Mouse (Mus musculus) forebrain, embryonic 10.5 days (tissue): Measurements from ENCODE around the gene Ttc23. TPM values are rescaled to one million over a fixed set of nuclear protein-coding genes. Genes with fewer than 3 reads are reported as not detected.

Source experiments
- DNase-seq: peaks from one replicate; pipeline ENCODE4 v3.0.0-alpha.2; 2017; ENCODE audit warnings: low spot score; ENCODE audit errors: extremely low spot score
- H3K27ac ChIP-seq: fragments of 300-500 bp; sonication (generic); 2 replicates; pipeline ENCODE4 v1.5.1; 2016; ENCODE audit warnings: mild to moderate bottlenecking
- H3K27me3 ChIP-seq: fragments of 300-500 bp; sonication (generic); 2 replicates; pipeline ENCODE4 v1.6.1; 2016; ENCODE audit warnings: mild to moderate bottlenecking; ENCODE audit not compliant: poor library complexity, severe bottlenecking
- H3K36me3 ChIP-seq: fragments of 300-500 bp; sonication (generic); replicated peaks from 2 replicates; pipeline ENCODE4 v1.6.1; 2016; ENCODE audit warnings: mild to moderate bottlenecking, moderate library complexity
- H3K4me1 ChIP-seq: fragments of 300-500 bp; sonication (generic); 2 replicates; pipeline ENCODE4 v1.6.1; 2016
- H3K4me3 ChIP-seq: fragments of 300-500 bp; sonication (generic); 2 replicates; pipeline ENCODE4 v1.5.1; 2016; ENCODE audit warnings: mild to moderate bottlenecking, moderate library complexity
- H3K9me3 ChIP-seq: fragments of 300-500 bp; sonication (generic); 2 replicates; pipeline ENCODE4 v1.6.1; 2016; ENCODE audit warnings: mild to moderate bottlenecking, moderate library complexity
- WGBS: fragments of 180-500 bp; shearing (Covaris S2); methylation state at CpG from one replicate; pipeline ENCODE4 v1.1.7; 2016; 5-methylcytosine and 5-hydroxymethylcytosine counted together
- polyA plus RNA-seq: library from polyadenylated mRNA; unstranded; fragments of >200 nt; fragmentation: Nextera tagmentation; extraction: Ambion mirVana; gene quantifications from 2 replicates; pipeline ENCODE4 v1.2.1, GENCODE M21; 2016

The Ttc23 gene
- polyA plus RNA-seq, 1 experiment from 2014 or later: 33.9 TPM

DNA sequence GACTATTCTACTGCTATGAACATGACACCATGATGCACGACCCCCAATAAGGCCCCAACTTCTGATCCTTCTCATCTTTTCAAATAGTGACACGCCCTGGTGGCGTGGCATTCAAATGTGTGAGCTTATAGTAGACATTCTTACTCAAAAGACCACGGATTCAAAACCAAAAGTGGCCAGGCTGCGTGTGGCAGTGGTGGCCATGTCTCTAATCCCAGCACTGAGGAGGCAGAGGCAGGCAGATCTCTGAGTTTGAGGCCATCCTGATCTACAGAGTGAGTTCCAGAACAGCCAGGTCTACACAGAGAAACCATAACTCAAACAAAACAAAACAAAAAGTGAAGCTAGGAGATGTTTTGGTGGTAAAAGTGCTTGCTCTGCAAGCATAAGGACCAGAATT is 20.5 kb upstream of the Ttc23 start:
- H3K27ac ChIP-seq: no peak overlapping the region
- DNase-seq: no peak
- H3K9me3 ChIP-seq: no peaks in the 10 kb centered on the region
- H3K4me3 ChIP-seq: no peak overlapping the region
- H3K27me3 ChIP-seq: no peaks in the 10 kb centered on the region
- peaks cover 6% of the 10 kb centered on the region; the same call in 1 of the 2 replicates for H3K36me3 ChIP-seq
- peaks cover 4% of the 10 kb centered on the region for H3K4me1 ChIP-seq
- WGBS: 90% methylated on average over 5 of the region's 5 CpGs

DNA sequence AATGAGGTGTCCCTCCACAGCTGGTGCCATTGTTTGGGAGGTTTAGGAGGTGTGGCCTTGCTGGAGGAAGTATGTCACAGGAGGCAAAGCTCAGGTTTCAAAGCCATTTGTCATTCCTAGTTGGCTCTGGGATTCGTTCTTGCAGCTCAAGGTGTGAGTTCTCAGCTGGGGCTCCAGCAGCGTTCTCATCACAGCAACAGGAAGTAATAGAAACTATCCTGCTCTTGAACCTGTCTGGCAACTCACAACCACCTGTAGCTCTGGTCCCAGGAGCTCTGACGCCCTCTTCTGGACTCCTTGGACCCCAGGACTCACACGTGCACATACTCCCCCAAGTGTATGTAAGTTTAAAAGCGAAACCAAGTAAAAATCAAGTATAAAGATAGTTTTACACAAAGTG is 17.5 kb upstream of the Ttc23 start:
- Histone ChIP-seq H3K4me1 (peaks cover 4% of the 10 kb centered on the region), H3K27me3 (no peaks in the 10 kb centered on the region), H3K36me3 (peaks cover 6% of the 10 kb centered on the region; the same call in 1 of the 2 replicates), H3K9me3 (0 out of 2 replicates have a peak, but pooled peaks cover 4% of the 10 kb centered on the region), H3K27ac (no peak overlapping the region), H3K4me3 (no peak overlapping the region)
- 49% methylated on average over 5 of the region's 5 CpGs for WGBS
- no peak for DNase-seq

DNA sequence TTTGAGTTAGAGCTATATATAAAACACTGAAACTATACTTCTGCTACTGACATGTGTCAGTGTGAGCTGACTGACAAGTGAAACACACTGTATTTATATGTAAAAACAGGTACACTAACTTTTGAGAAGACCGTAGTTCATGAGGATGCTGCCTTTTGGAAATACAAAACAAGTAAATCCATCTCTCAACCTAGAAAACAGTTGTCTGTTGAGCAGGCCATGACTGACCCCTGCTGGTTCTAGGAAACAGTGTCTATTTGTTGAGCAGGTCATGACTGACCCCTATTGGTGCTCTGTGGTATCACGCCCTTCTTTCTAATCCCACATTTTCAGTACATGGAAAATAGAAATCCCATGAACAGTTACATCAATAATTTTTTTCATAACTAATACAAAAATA is 16.4 kb upstream of the Ttc23 start:
- peaks cover 6% of the 10 kb centered on the region; the same call in 1 of the 2 replicates for H3K36me3 ChIP-seq
- H3K4me3 ChIP-seq: no peak overlapping the region
- no peaks in the 10 kb centered on the region for H3K27me3 ChIP-seq
- DNase-seq: peak; percentile 68
- no peak overlapping the region for H3K27ac ChIP-seq
- 0 out of 2 replicates have a peak, but pooled peaks cover 4% of the 10 kb centered on the region for H3K9me3 ChIP-seq
- H3K4me1 ChIP-seq: peaks cover 4% of the 10 kb centered on the region
- 28% methylated on average over 2 of the region's 2 CpGs for WGBS

GRCm38 (mm10) chr7:67632380-67632779 is 14.8 kb upstream of the Ttc23 start:
- no peak overlapping the region for H3K27ac ChIP-seq
- 83% methylated on average over 5 of the region's 5 CpGs for WGBS
- H3K4me3 ChIP-seq: no peak overlapping the region
- no peaks in the 10 kb centered on the region; the same call in 1 of the 2 replicates for H3K36me3 ChIP-seq
- H3K4me1 ChIP-seq: peaks cover 4% of the 10 kb centered on the region
- H3K9me3 ChIP-seq: 0 out of 2 replicates have a peak, but pooled peaks cover 4% of the 10 kb centered on the region
- H3K27me3 ChIP-seq: no peaks in the 10 kb centered on the region
- no peak for DNase-seq

GRCm38 (mm10) chr7:67634210-67634609 is 13.0 kb upstream of the Ttc23 start:
- Histone ChIP-seq H3K36me3 (no peaks in the 10 kb centered on the region; the same call in 1 of the 2 replicates), H3K4me3 (no peak overlapping the region), H3K27me3 (no peaks in the 10 kb centered on the region), H3K9me3 (0 out of 2 replicates have a peak, but pooled peaks cover 4% of the 10 kb centered on the region), H3K4me1 (peaks cover 7% of the 10 kb centered on the region), H3K27ac (no peak overlapping the region)
- WGBS: 90% methylated on average over 3 of the region's 3 CpGs
- no peak for DNase-seq

GRCm38 (mm10) chr7:67636161-67636560 is 11.0 kb upstream of the Ttc23 start:
- Histone ChIP-seq H3K9me3 (0 out of 2 replicates have a peak, but pooled peaks cover 4% of the 10 kb centered on the region), H3K4me3 (no peak overlapping the region), H3K27me3 (no peaks in the 10 kb centered on the region), H3K36me3 (no peaks in the 10 kb centered on the region; the same call in 1 of the 2 replicates), H3K4me1 (peaks cover 5% of the 10 kb centered on the region; the same call in 1 of the 2 replicates), H3K27ac (no peak overlapping the region)
- no peak for DNase-seq
- WGBS: 78% methylated on average over 2 of the region's 2 CpGs

DNA sequence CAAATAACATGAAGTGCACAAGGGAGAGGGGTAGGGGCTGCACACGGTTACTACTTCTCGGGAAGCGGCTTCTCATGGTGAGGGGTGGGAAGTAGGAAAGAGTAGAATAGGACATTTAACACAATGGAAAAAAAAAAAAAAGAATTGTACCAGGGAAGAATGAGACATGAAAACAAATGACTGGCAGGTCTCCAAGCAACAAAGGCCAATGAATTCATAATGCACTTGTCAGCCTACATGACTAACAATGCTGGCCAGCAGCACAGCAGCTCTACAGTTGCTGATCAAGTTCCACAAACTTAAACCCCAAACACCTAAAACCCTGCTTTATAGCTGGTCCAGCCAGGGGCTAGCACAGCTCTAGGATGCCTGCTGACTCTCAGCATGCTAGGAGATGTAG is 8.2 kb upstream of the Ttc23 start:
- H3K36me3 ChIP-seq: no peaks in the 10 kb centered on the region
- no peaks in the 10 kb centered on the region for H3K27me3 ChIP-seq
- DNase-seq: no peak
- no peaks in the 10 kb centered on the region for H3K9me3 ChIP-seq
- H3K4me3 ChIP-seq: no peak overlapping the region
- peaks cover 9% of the 10 kb centered on the region for H3K4me1 ChIP-seq
- WGBS: 83% methylated on average over 3 of the region's 3 CpGs
- H3K27ac ChIP-seq: no peak overlapping the region

DNA sequence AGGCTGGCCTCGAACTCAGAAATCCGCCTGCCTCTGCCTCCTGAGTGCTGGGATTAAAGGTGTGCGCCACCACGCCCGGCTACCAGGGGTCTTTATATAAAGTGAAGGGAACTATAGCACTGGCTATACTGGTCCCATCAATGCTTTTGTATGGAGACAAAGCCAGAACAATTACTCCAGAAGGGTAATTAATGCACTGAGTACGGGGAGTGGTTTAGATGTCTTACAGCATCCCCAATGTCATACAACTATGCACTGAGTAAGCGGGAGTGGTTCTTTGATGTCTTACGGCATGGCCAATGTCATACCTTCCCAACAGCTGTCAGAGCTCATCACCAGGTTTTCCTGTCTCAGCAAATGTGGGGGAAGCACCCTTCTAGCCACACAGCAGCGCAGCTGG is 4.3 kb upstream of the Ttc23 start:
- Histone ChIP-seq H3K27me3 (no peaks in the 10 kb centered on the region), H3K36me3 (no peaks in the 10 kb centered on the region), H3K9me3 (no peaks in the 10 kb centered on the region), H3K4me1 (peaks cover 28% of the 10 kb centered on the region), H3K27ac (no peak overlapping the region), H3K4me3 (no peak overlapping the region)
- DNase-seq: no peak
- WGBS: 95% methylated on average over 9 of the region's 9 CpGs

DNA sequence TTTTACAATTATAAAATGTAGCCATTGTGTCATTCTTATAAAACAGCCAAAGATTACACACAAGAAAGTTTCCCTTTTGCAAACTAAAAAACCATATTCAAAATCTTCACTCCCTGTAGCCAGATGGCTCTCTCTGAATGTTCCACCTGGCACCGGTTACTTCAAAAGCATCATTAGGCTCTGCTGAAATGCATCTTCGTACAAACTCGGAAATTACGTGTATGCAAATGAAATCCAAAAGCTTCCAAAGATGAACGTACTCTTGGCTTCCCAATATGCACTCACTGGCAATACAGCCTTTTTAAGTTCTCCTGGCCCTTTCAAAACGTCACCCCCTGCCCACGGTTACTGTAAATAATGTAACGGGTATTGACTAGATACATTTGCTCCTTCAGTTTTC is 2.9 kb upstream of the Ttc23 start:
- no peak for DNase-seq
- WGBS: 47% methylated on average over 8 of the region's 8 CpGs

GRCm38 (mm10) chr7:67644833-67645680 is 2.2 kb upstream of the Ttc23 start, which contains the start of gene Lrrc28:
Lrrc28 (minus strand) TSS chr7:67645268.
- Histone ChIP-seq H3K36me3 (no peaks in the 10 kb centered on the region), H3K9me3 (no peaks in the 10 kb centered on the region), H3K4me1 (peaks cover 43% of the 10 kb centered on the region), H3K4me3 (peak within 1 kb of the TSS; percentile 79), H3K27ac (peak within 1 kb of the TSS; percentile 90), H3K27me3 (no peaks in the 10 kb centered on the region)
- DNase-seq: peak; percentile 98
- under 1% methylated on average over 55 of the region's 55 CpGs for WGBS

More for the DNA sequence above, 2.9 kb upstream of the Ttc23 start:
- Histone ChIP-seq H3K4me1 (peaks cover 38% of the 10 kb centered on the region), H3K27ac (no peak overlapping the region), H3K9me3 (no peaks in the 10 kb centered on the region), H3K27me3 (no peaks in the 10 kb centered on the region), H3K36me3 (no peaks in the 10 kb centered on the region), H3K4me3 (peak overlapping the region; percentile 79)

GRCm38 (mm10) chr7:67645681-67646014 is 1.6 kb upstream of the Ttc23 start:
- no peak for DNase-seq
- Histone ChIP-seq H3K27ac (peak overlapping the region; percentile 90), H3K36me3 (no peaks in the 10 kb centered on the region), H3K4me1 (peaks cover 49% of the 10 kb centered on the region), H3K9me3 (no peaks in the 10 kb centered on the region), H3K4me3 (peak overlapping the region; percentile 79), H3K27me3 (no peaks in the 10 kb centered on the region)
- WGBS: 0% methylated on average over 15 of the region's 15 CpGs

DNA sequence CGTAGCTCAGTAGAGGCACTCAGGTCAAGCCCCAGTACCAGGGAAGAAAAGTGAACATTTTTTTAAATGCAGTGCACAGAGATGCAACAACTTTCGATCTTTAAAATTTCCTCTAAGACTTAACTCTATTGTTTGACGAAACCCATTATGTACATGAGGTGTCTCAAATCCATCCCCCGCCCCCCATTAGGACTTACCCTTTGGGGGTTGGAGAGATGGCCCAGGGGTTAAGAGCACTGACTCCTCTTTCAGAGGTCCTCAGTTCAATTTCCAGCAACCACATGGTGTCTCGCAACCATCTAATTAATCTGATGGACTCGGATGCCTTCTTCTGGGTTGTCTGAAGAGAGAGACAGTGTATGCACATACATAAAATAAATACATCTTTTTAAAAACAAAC is 1.1 kb upstream of the Ttc23 start:
- H3K9me3 ChIP-seq: no peaks in the 10 kb centered on the region
- no peak for DNase-seq
- no peaks in the 10 kb centered on the region for H3K36me3 ChIP-seq
- peak overlapping the region; percentile 90 for H3K27ac ChIP-seq
- WGBS: 5% methylated on average over 6 of the region's 6 CpGs
- H3K4me3 ChIP-seq: peak overlapping the region; percentile 79
- H3K4me1 ChIP-seq: peaks cover 49% of the 10 kb centered on the region
- no peaks in the 10 kb centered on the region for H3K27me3 ChIP-seq

DNA sequence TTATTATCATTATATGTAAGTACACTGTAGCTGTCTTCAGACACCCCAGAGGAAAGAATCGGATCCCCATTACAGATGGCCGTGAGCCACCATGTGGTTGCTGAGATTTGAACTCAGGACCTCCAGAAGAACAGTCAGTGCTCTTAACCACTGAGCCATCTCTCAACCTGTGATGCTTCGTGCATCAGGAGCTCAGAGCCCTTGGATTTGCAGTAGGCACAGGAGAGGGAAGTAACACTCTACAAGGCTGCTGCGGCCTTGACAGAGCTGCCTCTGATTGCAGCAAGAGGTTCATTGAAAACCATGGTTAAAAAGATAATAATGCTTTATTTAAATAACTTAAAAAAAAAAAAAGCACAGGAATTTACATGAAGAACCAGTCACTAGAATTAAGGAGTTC is 1.2 kb downstream of the Ttc23 start:
- Histone ChIP-seq H3K36me3 (no peaks in the 10 kb centered on the region), H3K9me3 (no peaks in the 10 kb centered on the region), H3K27me3 (no peaks in the 10 kb centered on the region), H3K4me3 (peak overlapping the region; percentile 67), H3K4me1 (peaks cover 54% of the 10 kb centered on the region), H3K27ac (0 out of 2 replicates have a peak overlapping the region, but pooled peaks have one; percentile 89)
- WGBS: 81% methylated on average over 4 of the region's 4 CpGs
- no peak for DNase-seq
